Mouse (Mus musculus): ENCODE measurements at regions not wholly inside any gene's neighbourhood (a gene's known extent, or its start where the extent isn't known, plus 50 kb on each side); places are given as distances from the start of the nearest gene placed in this dataset.

- no peak overlapping the region for H3K4me3 ChIP-seq (ENCODE audit: insufficient read depth, low read length)
- no peaks in the 10 kb centered on the region for H3K4me1 ChIP-seq (ENCODE audit: control insufficient read depth, insufficient read depth, low read length)
- no peak for TF ChIP-seq CTCF (IDR thresholded peaks at IDR 0.05; ENCODE audit: low read depth, low read length)
- TF ChIP-seq POLR2A (IDR thresholded peaks at IDR 0.05; ENCODE audit: borderline replicate concordance, low read depth, low read length) = no peak
- H3K27ac ChIP-seq (ENCODE audit: insufficient read depth, low read depth, low read length) = no peak overlapping the region
Observed at GRCm38 (mm10) chr6:117099871-117100270, 68.5 kb upstream of the Cxcl12 start.

GRCm38 (mm10) chr6:117102693-117103092 lies 65.6 kb upstream of the Cxcl12 start:
- Histone ChIP-seq H3K4me3 (ENCODE audit: insufficient read depth, low read length) (no peak overlapping the region), H3K27ac (ENCODE audit: insufficient read depth, low read depth, low read length) (no peak overlapping the region), H3K4me1 (ENCODE audit: control insufficient read depth, insufficient read depth, low read length) (no peaks in the 10 kb centered on the region)
- no peak for TF ChIP-seq CTCF (IDR thresholded peaks at IDR 0.05; ENCODE audit: low read depth, low read length)
- TF ChIP-seq POLR2A (IDR thresholded peaks at IDR 0.05; ENCODE audit: borderline replicate concordance, low read depth, low read length) = no peak

GRCm38 (mm10) chr6:117104047-117104446 lies 64.3 kb upstream of the Cxcl12 start:
- no peak overlapping the region for H3K27ac ChIP-seq (ENCODE audit: insufficient read depth, low read depth, low read length)
- no peak for TF ChIP-seq CTCF (IDR thresholded peaks at IDR 0.05; ENCODE audit: low read depth, low read length)
- TF ChIP-seq POLR2A (IDR thresholded peaks at IDR 0.05; ENCODE audit: borderline replicate concordance, low read depth, low read length) = no peak
- no peak overlapping the region for H3K4me3 ChIP-seq (ENCODE audit: insufficient read depth, low read length)
- H3K4me1 ChIP-seq (ENCODE audit: control insufficient read depth, insufficient read depth, low read length) = no peaks in the 10 kb centered on the region

- Histone ChIP-seq H3K27ac (ENCODE audit: insufficient read depth, low read depth, low read length) (no peak overlapping the region), H3K4me3 (ENCODE audit: insufficient read depth, low read length) (no peak overlapping the region), H3K4me1 (ENCODE audit: control insufficient read depth, insufficient read depth, low read length) (no peaks in the 10 kb centered on the region)
- no peak for TF ChIP-seq POLR2A (IDR thresholded peaks at IDR 0.05; ENCODE audit: borderline replicate concordance, low read depth, low read length)
- TF ChIP-seq CTCF (IDR thresholded peaks at IDR 0.05; ENCODE audit: low read depth, low read length) = no peak
Observed at GRCm38 (mm10) chr6:117104463-117104862, 63.9 kb upstream of the Cxcl12 start.

GRCm38 (mm10) chr6:117105182-117105589 lies 63.1 kb upstream of the Cxcl12 start:
- no peak for TF ChIP-seq CTCF (IDR thresholded peaks at IDR 0.05; ENCODE audit: low read depth, low read length)
- TF ChIP-seq POLR2A (IDR thresholded peaks at IDR 0.05; ENCODE audit: borderline replicate concordance, low read depth, low read length) = no peak
- no peak overlapping the region for H3K4me3 ChIP-seq (ENCODE audit: insufficient read depth, low read length)
- no peaks in the 10 kb centered on the region for H3K4me1 ChIP-seq (ENCODE audit: control insufficient read depth, insufficient read depth, low read length)
- no peak overlapping the region for H3K27ac ChIP-seq (ENCODE audit: insufficient read depth, low read depth, low read length)

- no peaks in the 10 kb centered on the region for H3K4me1 ChIP-seq (ENCODE audit: control insufficient read depth, insufficient read depth, low read length)
- H3K4me3 ChIP-seq (ENCODE audit: insufficient read depth, low read length) = no peak overlapping the region
- TF ChIP-seq POLR2A (IDR thresholded peaks at IDR 0.05; ENCODE audit: borderline replicate concordance, low read depth, low read length) (no peak), CTCF (IDR thresholded peaks at IDR 0.05; ENCODE audit: low read depth, low read length) (no peak)
- no peak overlapping the region for H3K27ac ChIP-seq (ENCODE audit: insufficient read depth, low read depth, low read length)
Observed at GRCm38 (mm10) chr6:117110291-117110690, 58.0 kb upstream of the Cxcl12 start.

GRCm38 (mm10) chr6:117114859-117115258 lies 53.5 kb upstream of the Cxcl12 start:
- no peak overlapping the region for H3K27ac ChIP-seq (ENCODE audit: insufficient read depth, low read depth, low read length)
- no peak overlapping the region for H3K4me3 ChIP-seq (ENCODE audit: insufficient read depth, low read length)
- H3K4me1 ChIP-seq (ENCODE audit: control insufficient read depth, insufficient read depth, low read length) = no peaks in the 10 kb centered on the region
- TF ChIP-seq CTCF (IDR thresholded peaks at IDR 0.05; ENCODE audit: low read depth, low read length) = no peak
- no peak for TF ChIP-seq POLR2A (IDR thresholded peaks at IDR 0.05; ENCODE audit: borderline replicate concordance, low read depth, low read length)

- no peak for TF ChIP-seq POLR2A (IDR thresholded peaks at IDR 0.05; ENCODE audit: borderline replicate concordance, low read depth, low read length)
- TF ChIP-seq CTCF (IDR thresholded peaks at IDR 0.05; ENCODE audit: low read depth, low read length) = no peak
- H3K4me1 ChIP-seq (ENCODE audit: control insufficient read depth, insufficient read depth, low read length) = no peaks in the 10 kb centered on the region
- H3K4me3 ChIP-seq (ENCODE audit: insufficient read depth, low read length) = no peak overlapping the region
- no peak overlapping the region for H3K27ac ChIP-seq (ENCODE audit: insufficient read depth, low read depth, low read length)
Observed at GRCm38 (mm10) chr6:117118081-117118480, 50.3 kb upstream of the Cxcl12 start.

Data from bone marrow macrophage, adult 2 months (primary cell).